Mouse (Mus musculus): ENCODE data around the gene Xpo5. TPM values are rescaled to one million over a fixed set of nuclear protein-coding genes. Genes with fewer than 3 reads are reported as not detected.
A peak's percentile ranks its signal among the peaks of the same experiment; 100 is the strongest.

Gene Xpo5
- polyA plus RNA-seq, 1 experiment = 40.6 TPM

- no peak for DNase-seq (ENCODE audit: extremely low spot score in 1 of 2, low spot score in 1 of 2)
Observed at GRCm38 (mm10) chr17:46188829-46189228, 13.8 kb upstream of the Xpo5 start.

- DNase-seq (ENCODE audit: extremely low spot score in 1 of 2, low spot score in 1 of 2) = peak in 1 of 2 experiments; percentile 5
Observed at GRCm38 (mm10) chr17:46201151-46201550, 1.4 kb upstream of the Xpo5 start.

- peak; percentile 2 to 45 for DNase-seq (ENCODE audit: extremely low spot score in 1 of 2, low spot score in 1 of 2)
Observed at GRCm38 (mm10) chr17:46203078-46203477, 496 bp downstream of the Xpo5 start.

- no peak for DNase-seq (ENCODE audit: extremely low spot score in 1 of 2, low spot score in 1 of 2)
Observed at GRCm38 (mm10) chr17:46206676-46207075, 4.1 kb downstream of the Xpo5 start.

GRCm38 (mm10) chr17:46210550-46210949 lies 8.0 kb downstream of the Xpo5 start:
- DNase-seq (ENCODE audit: extremely low spot score in 1 of 2, low spot score in 1 of 2) = no peak

GRCm38 (mm10) chr17:46221601-46222000 lies 19.0 kb downstream of the Xpo5 start:
- no peak for DNase-seq (ENCODE audit: extremely low spot score in 1 of 2, low spot score in 1 of 2)

- DNase-seq (ENCODE audit: extremely low spot score in 1 of 2, low spot score in 1 of 2) = no peak
Observed at GRCm38 (mm10) chr17:46227576-46227975, 25.0 kb downstream of the Xpo5 start.

GRCm38 (mm10) chr17:46236067-46236466 lies 33.5 kb downstream of the Xpo5 start:
- DNase-seq (ENCODE audit: extremely low spot score in 1 of 2, low spot score in 1 of 2) = no peak

- DNase-seq (ENCODE audit: extremely low spot score in 1 of 2, low spot score in 1 of 2) = no peak
Observed at GRCm38 (mm10) chr17:46237079-46237478, 34.5 kb downstream of the Xpo5 start.

GRCm38 (mm10) chr17:46237480-46237879 lies 34.9 kb downstream of the Xpo5 start:
- DNase-seq (ENCODE audit: extremely low spot score in 1 of 2, low spot score in 1 of 2) = no peak

GRCm38 (mm10) chr17:46239516-46240114 lies 37.0 kb downstream of the Xpo5 start:
- DNase-seq (ENCODE audit: extremely low spot score in 1 of 2, low spot score in 1 of 2) = no peak

GRCm38 (mm10) chr17:46241471-46241870 lies 38.9 kb downstream of the Xpo5 start:
- no peak for DNase-seq (ENCODE audit: extremely low spot score in 1 of 2, low spot score in 1 of 2)

- DNase-seq (ENCODE audit: extremely low spot score in 1 of 2, low spot score in 1 of 2) = no peak
Observed at GRCm38 (mm10) chr17:46242274-46242673, 39.7 kb downstream of the Xpo5 start.

- DNase-seq (ENCODE audit: extremely low spot score in 1 of 2, low spot score in 1 of 2) = no peak
Observed at GRCm38 (mm10) chr17:46242993-46243392, 40.4 kb downstream of the Xpo5 start.

- no peak for DNase-seq (ENCODE audit: extremely low spot score in 1 of 2, low spot score in 1 of 2)
Observed at GRCm38 (mm10) chr17:46243624-46244023, 41.0 kb downstream of the Xpo5 start.

- no peak for DNase-seq (ENCODE audit: extremely low spot score in 1 of 2, low spot score in 1 of 2)
Observed at GRCm38 (mm10) chr17:46244579-46244978, 42.0 kb downstream of the Xpo5 start.

GRCm38 (mm10) chr17:46247512-46248188 lies 45.1 kb downstream of the Xpo5 start, which contains the start of the genes Polr1c and Yipf3:
Polr1c (minus strand) TSS chr17:46248054.
Yipf3 (plus strand) TSS chr17:46248080.
- peak; percentile 93 to 98 for DNase-seq (ENCODE audit: extremely low spot score in 1 of 2, low spot score in 1 of 2)

- no peak for DNase-seq (ENCODE audit: extremely low spot score in 1 of 2, low spot score in 1 of 2)
Observed at GRCm38 (mm10) chr17:46248189-46248522, 45.6 kb downstream of the Xpo5 start.

GRCm38 (mm10) chr17:46251174-46251573 lies 48.6 kb downstream of the Xpo5 start:
- DNase-seq (ENCODE audit: extremely low spot score in 1 of 2, low spot score in 1 of 2) = no peak

GRCm38 (mm10) chr17:46252571-46253451 lies 50.2 kb downstream of the Xpo5 start:
- peak in 1 of 2 experiments; percentile 64 for DNase-seq (ENCODE audit: extremely low spot score in 1 of 2, low spot score in 1 of 2)

GRCm38 (mm10) chr17:46253452-46254084 lies 51.0 kb downstream of the Xpo5 start, which contains the start of gene Lrrc73:
Lrrc73 (plus strand) TSS chr17:46253531.
- DNase-seq (ENCODE audit: extremely low spot score in 1 of 2, low spot score in 1 of 2) = peak; percentile 86 to 97

All from frontal cortex, adult 2 months (tissue).